Mouse (Mus musculus) MEL (cell line): ENCODE measurements around the gene Mfap1a.

Experiments
- EP300 ChIP-seq, 2 experiments: IDR thresholded peaks; 2 replicates each; pipeline ENCODE4 v1.6.1; 2011; ENCODE audit warnings: improper control_type of control experiment in 2 of 2, low read length in 2 of 2, low read depth in 1 of 2, mild to moderate bottlenecking in 1 of 2
- MYC ChIP-seq: IDR thresholded peaks from 2 replicates; pipeline ENCODE4 v1.6.1; 2011; ENCODE audit warnings: low read depth, mild to moderate bottlenecking, low read length, improper control_type of control experiment, moderate library complexity
- RCOR1 ChIP-seq: IDR thresholded peaks from 2 replicates; pipeline ENCODE4 v1.6.1; 2012; ENCODE audit warnings: low read depth, mild to moderate bottlenecking, inconsistent platforms, low read length, improper control_type of control experiment

GRCm38 (mm10) chr2:121443068-121443349, 63.5 kb downstream of the Mfap1a start:
- TF ChIP-seq RCOR1: no peak
- TF ChIP-seq EP300 (IDR thresholded peaks at IDR 0.05; ENCODE audit: low read depth in 1 of 2, low read length in 2 of 2): no peak
- TF ChIP-seq MYC: no peak
